28 mouse cellular contexts compared by ENCODE assay signal in genomic region chr1:89884335-89884734, GRCm38 (mm10). TPM values are rescaled to one million over a fixed set of nuclear protein-coding genes. Genes with fewer than 3 reads are reported as not detected.
DNase-seq lines count a peak whose midpoint lies in the region; ATAC-seq and TF ChIP-seq lines count a peak whose summit lies in the region.
"Had no signal": no experiment of that assay in that cellular context is flagged by ENCODE, and none has a peak within 500 bp of the region (broad histone marks: within the 10 kb centered on the region; RNA-seq: fewer than 3 reads in every experiment).

No protein-coding gene starts in this region.

- H3K4me1 ChIP-seq in intestine, embryonic 15.5 days (replicated peaks), result peaks cover 18% of the 10 kb centered on the region; the same call in 1 of the 2 replicates
- H3K4me1 ChIP-seq in intestine, postnatal 0 days (replicated peaks; ENCODE audit: control insufficient read depth, insufficient read depth, low read length), result no peaks in the 10 kb centered on the region; the same call in 1 of the 2 replicates

- peak; percentile 30 for DNase-seq in kidney, adult 9 months
- DNase-seq in kidney, postnatal 4 days, result no peak
- DNase-seq in thymus, postnatal 10 days (ENCODE audit: low spot score in 2 of 2), result no peak
- DNase-seq: adrenal gland, adult 8-10 months; adrenal gland, postnatal 14 days; adrenal gland, postnatal 36 days; B cell, adult 2 months; cerebellum, adult 11 months; cerebellum, adult 18-20 months; cerebellum, adult 8-10 months; cerebellum, adult 9-11 months; cerebellum, postnatal 14 days; cerebellum, postnatal 36 days; embryo, embryonic 11 days; forebrain, postnatal 0 days had no signal

- H3K4me2 ChIP-seq in intestine, embryonic 15.5 days (replicated peaks), result no peak overlapping the region
- no peak overlapping the region for H3K4me2 ChIP-seq in intestine, postnatal 0 days (replicated peaks; ENCODE audit: low read depth)
- H3K4me2 ChIP-seq: embryonic facial prominence, embryonic 13.5 days; embryonic facial prominence, embryonic 15.5 days; forebrain, embryonic 12.5 days had no signal

- H3K27me3 ChIP-seq in intestine, embryonic 15.5 days (replicated peaks), result no peaks in the 10 kb centered on the region
- H3K27me3 ChIP-seq in intestine, postnatal 0 days (replicated peaks; ENCODE audit: control insufficient read depth, insufficient read depth, low read length), result no peaks in the 10 kb centered on the region
- H3K27me3 ChIP-seq: CH12.LX; embryonic facial prominence, embryonic 13.5 days; embryonic facial prominence, embryonic 15.5 days; forebrain, embryonic 12.5 days; Patski had no signal

- no peaks in the 10 kb centered on the region for H3K9me3 ChIP-seq in intestine, embryonic 15.5 days
- H3K9me3 ChIP-seq in intestine, postnatal 0 days (ENCODE audit: control insufficient read depth), result no peaks in the 10 kb centered on the region
- H3K9me3 ChIP-seq: embryonic facial prominence, embryonic 13.5 days; embryonic facial prominence, embryonic 15.5 days; forebrain, embryonic 10.5 days had no signal

- 82% methylated on average over 8 of the region's 8 CpGs for WGBS in intestine, embryonic 15.5 days
- WGBS in intestine, postnatal 0 days, result 71% methylated on average over 8 of the region's 8 CpGs

- peaks cover 11% of the 10 kb centered on the region; the same call in 1 of the 2 replicates for H3K36me3 ChIP-seq in intestine, embryonic 15.5 days
- H3K36me3 ChIP-seq in intestine, postnatal 0 days (ENCODE audit: control insufficient read depth, insufficient read depth), result peaks cover 11% of the 10 kb centered on the region
- H3K36me3 ChIP-seq: G1E had no signal

- no peak overlapping the region for H3K27ac ChIP-seq in intestine, embryonic 15.5 days
- no peak overlapping the region for H3K27ac ChIP-seq in intestine, postnatal 0 days (ENCODE audit: low read depth, low read length)
- H3K27ac ChIP-seq: embryonic facial prominence, embryonic 13.5 days; embryonic facial prominence, embryonic 15.5 days; forebrain, embryonic 10.5 days; forebrain, embryonic 12.5 days had no signal

- no peak overlapping the region for H3K9ac ChIP-seq in intestine, embryonic 15.5 days
- H3K9ac ChIP-seq in intestine, postnatal 0 days (ENCODE audit: low read depth, low read length), result no peak overlapping the region
- H3K9ac ChIP-seq: embryonic facial prominence, embryonic 13.5 days; embryonic facial prominence, embryonic 15.5 days; forebrain, embryonic 12.5 days; forebrain, postnatal 0 days had no signal

- ATAC-seq in intestine, embryonic 15.5 days, result peak; percentile 61; the same call in 1 of the 2 replicates
- ATAC-seq in intestine, postnatal 0 days, result 0 out of 2 replicates have a peak, but pooled peaks have one; percentile 23
- ATAC-seq: activated CD4-positive, CD25-positive, alpha-beta regulatory T cell, adult 4 months; CD4-positive, CD25-positive, alpha-beta regulatory T cell, adult 4 months; forebrain, embryonic 14.5 days; forebrain, postnatal 0 days; Patski had no signal

- no peak for TF ChIP-seq CTCF in intestine, postnatal 0 days (IDR thresholded peaks at IDR 0.05; ENCODE audit: low read depth)

- H3K4me3 ChIP-seq in intestine, embryonic 15.5 days (replicated peaks), result no peak overlapping the region
- no peak overlapping the region for H3K4me3 ChIP-seq in intestine, postnatal 0 days (ENCODE audit: low read depth, low read length)
- H3K4me3 ChIP-seq: embryonic facial prominence, embryonic 13.5 days; embryonic facial prominence, embryonic 15.5 days; erythroblast, embryonic 14.5 days; forebrain, embryonic 10.5 days; forebrain, embryonic 12.5 days had no signal

RNA-seq across cellular contexts. Expression of gene Gbx2, which starts 46.6 kb away (rescaled TPM):
- polyA plus RNA-seq in intestine, embryonic 15.5 days (2015; fragmentation: Nextera tagmentation; extraction: Ambion mirVana), result 0.09 and 0.15 TPM in 2 replicates
- 0.08 and 0.16 TPM in 2 replicates for polyA plus RNA-seq in intestine, postnatal 0 days (2015; fragmentation: Nextera tagmentation; extraction: Ambion mirVana)
- polyA plus RNA-seq: activated CD4-positive, CD25-positive, alpha-beta regulatory T cell, adult 4 months; CD4-positive, CD25-positive, alpha-beta regulatory T cell, adult 4 months; erythroblast, embryonic 14.5 days; G1E had no signal
